Mouse (Mus musculus): ENCODE data around the gene Impg1. TPM values are rescaled to one million over a fixed set of nuclear protein-coding genes. Genes with fewer than 3 reads are reported as not detected.

The Impg1 gene
- polyA plus RNA-seq, 1 experiment from 2014 or later = not detected

- no peak for ATAC-seq (replicated peaks; ENCODE audit: low FRiP score)
- DNase-seq (ENCODE audit: low spot score) = no peak
- H3K9me3 ChIP-seq (ENCODE audit: control insufficient read depth, low read length) = no peaks in the 10 kb centered on the region
- H3K9ac ChIP-seq (ENCODE audit: low read depth, low read length) = no peak overlapping the region
- no peak overlapping the region for H3K4me3 ChIP-seq (ENCODE audit: low read depth, low read length)
- no peak overlapping the region for H3K4me2 ChIP-seq
- 83% methylated on average over 5 of the region's 5 CpGs for WGBS
- no peaks in the 10 kb centered on the region for H3K4me1 ChIP-seq (replicated peaks; ENCODE audit: control insufficient read depth, insufficient read depth, low read length)
- no peaks in the 10 kb centered on the region for H3K27me3 ChIP-seq (replicated peaks; ENCODE audit: control insufficient read depth, insufficient read depth, low read length)
- H3K36me3 ChIP-seq (ENCODE audit: control insufficient read depth, insufficient read depth, low read length) = no peaks in the 10 kb centered on the region
- no peak overlapping the region for H3K27ac ChIP-seq (ENCODE audit: low read depth, low read length)
Observed at GRCm38 (mm10) chr9:80391002-80391401, 74.3 kb downstream of the Impg1 start.

- ATAC-seq (replicated peaks; ENCODE audit: low FRiP score) = no peak
- no peak overlapping the region for H3K4me2 ChIP-seq
- WGBS = 81% methylated on average over 3 of the region's 3 CpGs
Observed at GRCm38 (mm10) chr9:80387890-80388289, 77.4 kb downstream of the Impg1 start.

GRCm38 (mm10) chr9:80386492-80386891 is 78.8 kb downstream of the Impg1 start:
- no peak for ATAC-seq (replicated peaks; ENCODE audit: low FRiP score)
- Histone ChIP-seq H3K36me3 (ENCODE audit: control insufficient read depth, insufficient read depth, low read length) (no peaks in the 10 kb centered on the region), H3K9ac (ENCODE audit: low read depth, low read length) (no peak overlapping the region), H3K4me2 (no peak overlapping the region), H3K4me1 (replicated peaks; ENCODE audit: control insufficient read depth, insufficient read depth, low read length) (no peaks in the 10 kb centered on the region), H3K4me3 (ENCODE audit: low read depth, low read length) (no peak overlapping the region), H3K27ac (ENCODE audit: low read depth, low read length) (no peak overlapping the region), H3K27me3 (replicated peaks; ENCODE audit: control insufficient read depth, insufficient read depth, low read length) (no peaks in the 10 kb centered on the region), H3K9me3 (ENCODE audit: control insufficient read depth, low read length) (no peaks in the 10 kb centered on the region)
- WGBS = 31% methylated on average over 5 of the region's 5 CpGs
- no peak for DNase-seq (ENCODE audit: low spot score)

More at GRCm38 (mm10) chr9:80387890-80388289, 77.4 kb downstream of the Impg1 start:
- Histone ChIP-seq H3K4me1 (replicated peaks; ENCODE audit: control insufficient read depth, insufficient read depth, low read length) (no peaks in the 10 kb centered on the region), H3K27ac (ENCODE audit: low read depth, low read length) (no peak overlapping the region), H3K4me3 (ENCODE audit: low read depth, low read length) (no peak overlapping the region), H3K27me3 (replicated peaks; ENCODE audit: control insufficient read depth, insufficient read depth, low read length) (no peaks in the 10 kb centered on the region), H3K9me3 (ENCODE audit: control insufficient read depth, low read length) (no peaks in the 10 kb centered on the region), H3K9ac (ENCODE audit: low read depth, low read length) (no peak overlapping the region), H3K36me3 (ENCODE audit: control insufficient read depth, insufficient read depth, low read length) (no peaks in the 10 kb centered on the region)
- DNase-seq (ENCODE audit: low spot score) = no peak

- WGBS = 45% methylated on average over 7 of the region's 7 CpGs
- Histone ChIP-seq H3K4me1 (replicated peaks; ENCODE audit: control insufficient read depth, insufficient read depth, low read length) (no peaks in the 10 kb centered on the region), H3K9me3 (ENCODE audit: control insufficient read depth, low read length) (no peaks in the 10 kb centered on the region), H3K36me3 (ENCODE audit: control insufficient read depth, insufficient read depth, low read length) (no peaks in the 10 kb centered on the region), H3K9ac (ENCODE audit: low read depth, low read length) (no peak overlapping the region), H3K4me2 (no peak overlapping the region), H3K4me3 (ENCODE audit: low read depth, low read length) (no peak overlapping the region), H3K27me3 (replicated peaks; ENCODE audit: control insufficient read depth, insufficient read depth, low read length) (no peaks in the 10 kb centered on the region), H3K27ac (ENCODE audit: low read depth, low read length) (no peak overlapping the region)
- DNase-seq (ENCODE audit: low spot score) (no peak), ATAC-seq (replicated peaks; ENCODE audit: low FRiP score) (no peak)
Observed at GRCm38 (mm10) chr9:80386000-80386399, 79.3 kb downstream of the Impg1 start.

GRCm38 (mm10) chr9:80382711-80383110 is 82.6 kb downstream of the Impg1 start:
- Histone ChIP-seq H3K27ac (ENCODE audit: low read depth, low read length) (no peak overlapping the region), H3K9ac (ENCODE audit: low read depth, low read length) (no peak overlapping the region), H3K4me2 (no peak overlapping the region), H3K9me3 (ENCODE audit: control insufficient read depth, low read length) (no peaks in the 10 kb centered on the region), H3K36me3 (ENCODE audit: control insufficient read depth, insufficient read depth, low read length) (no peaks in the 10 kb centered on the region), H3K4me3 (ENCODE audit: low read depth, low read length) (no peak overlapping the region), H3K27me3 (replicated peaks; ENCODE audit: control insufficient read depth, insufficient read depth, low read length) (no peaks in the 10 kb centered on the region), H3K4me1 (replicated peaks; ENCODE audit: control insufficient read depth, insufficient read depth, low read length) (no peaks in the 10 kb centered on the region)
- WGBS = 71% methylated on average over 4 of the region's 4 CpGs
- ATAC-seq (replicated peaks; ENCODE audit: low FRiP score) = no peak
- no peak for DNase-seq (ENCODE audit: low spot score)

DNA sequence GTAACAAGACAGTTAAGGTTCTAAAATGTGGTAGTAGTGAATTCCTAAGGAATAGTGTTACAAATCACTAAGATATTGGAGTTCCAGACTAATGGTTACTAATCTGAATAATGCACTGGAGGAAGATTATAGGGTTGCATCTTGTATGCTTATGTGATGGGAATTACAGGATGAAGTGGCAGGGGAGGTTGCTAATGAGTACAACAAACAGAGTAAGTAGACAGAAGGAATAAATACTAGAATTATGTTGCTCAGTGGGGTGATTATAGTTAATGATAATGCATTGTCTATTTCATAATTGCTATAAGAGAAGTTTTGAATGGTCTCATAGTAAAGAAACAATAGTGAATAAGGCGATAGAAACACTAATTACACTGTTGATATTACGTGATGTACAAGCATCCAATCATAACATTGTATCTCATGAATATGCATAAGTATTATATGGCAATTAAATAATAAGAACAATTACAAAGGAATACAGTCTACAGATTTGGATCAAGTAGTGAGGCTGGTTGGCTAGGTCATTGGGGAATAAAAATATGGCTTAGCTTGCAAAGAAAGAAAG is 85.1 kb downstream of the Impg1 start:
- Histone ChIP-seq H3K36me3 (ENCODE audit: control insufficient read depth, insufficient read depth, low read length) (no peaks in the 10 kb centered on the region), H3K9me3 (ENCODE audit: control insufficient read depth, low read length) (no peaks in the 10 kb centered on the region), H3K4me2 (no peak overlapping the region), H3K27me3 (replicated peaks; ENCODE audit: control insufficient read depth, insufficient read depth, low read length) (no peaks in the 10 kb centered on the region), H3K4me3 (ENCODE audit: low read depth, low read length) (no peak overlapping the region), H3K27ac (ENCODE audit: low read depth, low read length) (no peak overlapping the region), H3K4me1 (replicated peaks; ENCODE audit: control insufficient read depth, insufficient read depth, low read length) (no peaks in the 10 kb centered on the region), H3K9ac (ENCODE audit: low read depth, low read length) (no peak overlapping the region)
- DNase-seq (ENCODE audit: low spot score) (no peak), ATAC-seq (replicated peaks; ENCODE audit: low FRiP score) (no peak)
- WGBS = 79% methylated on average over 2 of the region's 2 CpGs

DNA sequence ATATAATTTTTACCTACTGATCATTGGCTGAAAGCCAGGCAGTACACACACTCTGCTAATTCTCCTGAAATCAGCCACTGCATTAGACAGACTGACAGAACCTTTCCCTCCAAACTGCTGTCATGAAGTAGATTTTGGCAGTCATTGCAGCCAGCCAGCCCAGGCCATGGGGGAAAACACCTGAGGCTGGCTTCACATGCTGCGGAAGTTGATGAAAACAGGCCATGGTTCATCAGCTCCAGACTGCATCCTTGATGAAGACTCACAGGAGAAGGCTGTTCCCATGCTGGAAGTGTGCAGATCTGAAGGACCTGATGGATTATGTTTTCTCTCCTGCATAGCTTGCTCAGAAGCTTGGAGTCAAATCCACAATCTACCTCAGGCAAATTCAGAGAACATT is 91.2 kb downstream of the Impg1 start:
- H3K9me3 ChIP-seq (ENCODE audit: control insufficient read depth, low read length) = no peaks in the 10 kb centered on the region
- no peak for DNase-seq (ENCODE audit: low spot score)
- no peak overlapping the region for H3K27ac ChIP-seq (ENCODE audit: low read depth, low read length)

GRCm38 (mm10) chr9:80373304-80373739 is 92.0 kb downstream of the Impg1 start:
- H3K4me1 ChIP-seq (replicated peaks; ENCODE audit: control insufficient read depth, insufficient read depth, low read length) = no peaks in the 10 kb centered on the region
- WGBS = 75% methylated on average over 5 of the region's 5 CpGs
- no peak overlapping the region for H3K4me2 ChIP-seq
- DNase-seq (ENCODE audit: low spot score) (no peak), ATAC-seq (replicated peaks; ENCODE audit: low FRiP score) (no peak)
- no peak overlapping the region for H3K9ac ChIP-seq (ENCODE audit: low read depth, low read length)
- no peaks in the 10 kb centered on the region for H3K27me3 ChIP-seq (replicated peaks; ENCODE audit: control insufficient read depth, insufficient read depth, low read length)
- no peaks in the 10 kb centered on the region for H3K36me3 ChIP-seq (ENCODE audit: control insufficient read depth, insufficient read depth, low read length)
- no peak overlapping the region for H3K4me3 ChIP-seq (ENCODE audit: low read depth, low read length)
- no peak overlapping the region for H3K27ac ChIP-seq (ENCODE audit: low read depth, low read length)
- H3K9me3 ChIP-seq (ENCODE audit: control insufficient read depth, low read length) = no peaks in the 10 kb centered on the region

More for the DNA sequence above, 91.2 kb downstream of the Impg1 start:
- Histone ChIP-seq H3K27me3 (replicated peaks; ENCODE audit: control insufficient read depth, insufficient read depth, low read length) (no peaks in the 10 kb centered on the region), H3K9ac (ENCODE audit: low read depth, low read length) (no peak overlapping the region), H3K4me3 (ENCODE audit: low read depth, low read length) (no peak overlapping the region), H3K4me1 (replicated peaks; ENCODE audit: control insufficient read depth, insufficient read depth, low read length) (no peaks in the 10 kb centered on the region), H3K4me2 (no peak overlapping the region), H3K36me3 (ENCODE audit: control insufficient read depth, insufficient read depth, low read length) (no peaks in the 10 kb centered on the region)
- 73% methylated on average over 1 of the region's 1 CpGs for WGBS
- ATAC-seq (replicated peaks; ENCODE audit: low FRiP score) = no peak

DNA sequence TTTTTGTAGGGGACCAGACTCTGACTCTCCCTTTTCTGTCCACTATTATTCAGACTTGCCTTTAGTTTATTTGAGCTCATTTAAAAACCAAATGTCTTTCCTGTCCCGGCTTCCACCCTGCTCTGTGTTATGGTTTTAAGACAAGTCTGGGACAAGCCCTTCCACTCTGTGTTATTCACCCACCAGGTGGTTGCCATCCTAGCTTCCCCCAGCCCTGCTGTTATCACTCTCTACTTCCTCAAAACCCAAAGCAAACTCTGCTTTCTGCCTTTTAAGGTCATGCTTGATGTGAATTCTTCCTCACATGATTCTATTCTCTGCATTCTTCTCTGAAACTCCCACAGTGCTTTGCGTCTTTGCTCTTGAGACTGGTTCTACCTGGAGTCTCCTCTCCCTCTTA is 96.6 kb downstream of the Impg1 start:
- Histone ChIP-seq H3K4me1 (replicated peaks; ENCODE audit: control insufficient read depth, insufficient read depth, low read length) (no peaks in the 10 kb centered on the region), H3K9ac (ENCODE audit: low read depth, low read length) (no peak overlapping the region), H3K36me3 (ENCODE audit: control insufficient read depth, insufficient read depth, low read length) (no peaks in the 10 kb centered on the region), H3K9me3 (ENCODE audit: control insufficient read depth, low read length) (no peaks in the 10 kb centered on the region), H3K4me2 (no peak overlapping the region), H3K4me3 (ENCODE audit: low read depth, low read length) (no peak overlapping the region), H3K27me3 (replicated peaks; ENCODE audit: control insufficient read depth, insufficient read depth, low read length) (no peaks in the 10 kb centered on the region), H3K27ac (ENCODE audit: low read depth, low read length) (no peak overlapping the region)
- 66% methylated on average over 2 of the region's 2 CpGs for WGBS
- no peak for DNase-seq (ENCODE audit: low spot score)
- no peak for ATAC-seq (replicated peaks; ENCODE audit: low FRiP score)
